Mouse (Mus musculus) G1E (cell line): Measurements from ENCODE around the gene Tbc1d21.

Experiments
- CTCF ChIP-seq: IDR thresholded peaks from 2 replicates; pipeline ENCODE4 v1.5.1; 2012; ENCODE audit warnings: low read depth, low read length, inconsistent platforms, mixed read lengths
- POLR2AphosphoS5 ChIP-seq: IDR thresholded peaks from 2 replicates; pipeline ENCODE4 v1.6.1; 2012; ENCODE audit warnings: low read depth, low read length, inconsistent platforms; ENCODE audit not compliant: insufficient replicate concordance

DNA sequence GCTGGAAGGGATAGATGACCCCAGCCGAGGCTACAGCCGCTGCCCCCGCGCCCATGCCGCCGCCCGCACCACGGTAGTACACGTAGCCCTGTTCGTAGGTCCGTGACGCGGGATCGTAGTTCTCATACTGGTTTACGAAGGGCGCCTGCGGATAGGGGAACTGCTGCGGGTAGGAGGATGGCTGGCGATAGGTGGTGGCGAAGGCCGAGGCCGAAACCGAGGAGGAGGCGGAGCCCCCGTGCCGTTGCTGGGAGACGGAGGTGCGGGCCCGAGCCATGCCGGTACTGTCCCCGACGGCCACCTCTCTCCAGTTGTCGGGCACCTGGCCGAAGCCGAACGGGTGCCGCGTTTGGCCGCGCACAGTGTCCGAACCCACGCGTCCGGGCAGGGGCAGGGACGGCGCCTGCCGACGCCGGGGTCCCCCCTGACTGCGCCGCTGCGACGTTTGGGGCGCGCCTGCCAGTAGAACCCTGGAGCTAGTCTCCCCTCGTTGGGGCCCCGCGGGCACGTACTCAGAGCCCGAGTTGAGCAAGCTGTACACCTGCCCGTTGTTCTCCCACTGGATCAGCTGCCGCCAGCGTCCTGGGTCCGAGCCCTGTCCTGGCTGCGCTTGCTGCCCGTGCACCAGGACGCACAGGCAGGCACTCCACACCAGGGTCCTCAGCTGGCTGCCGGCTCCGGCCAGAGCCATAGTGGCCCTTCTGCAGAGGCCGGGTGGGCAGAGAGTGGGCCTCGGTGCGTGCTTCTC is 57.9 kb downstream of the Tbc1d21 start:
- TF ChIP-seq CTCF (no peak), POLR2AphosphoS5 (no peak)
